Mouse (Mus musculus): ENCODE measurements at regions not wholly inside any gene's neighbourhood (a gene's known extent, or its start where the extent isn't known, plus 50 kb on each side); places are given as distances from the start of the nearest gene placed in this dataset.

DNA sequence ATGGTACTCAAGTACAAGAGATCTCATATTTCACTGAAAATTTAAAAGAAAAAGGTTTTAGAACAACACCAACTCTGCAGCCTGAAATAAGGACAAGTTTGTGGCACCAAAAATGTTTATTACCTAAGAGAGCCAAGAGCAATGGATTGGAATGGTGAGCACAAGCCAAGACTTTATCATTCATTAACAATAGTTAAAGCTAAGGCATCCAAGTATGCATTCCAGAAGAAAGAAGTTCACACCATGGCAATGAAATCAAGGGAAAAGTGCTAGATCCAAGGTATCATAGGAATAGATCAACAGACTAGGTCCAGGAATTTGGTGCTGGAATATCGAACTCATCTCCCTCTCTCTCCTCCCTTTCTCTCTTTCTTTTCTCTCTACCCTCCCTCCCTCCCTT lies 63.8 kb upstream of the P3h2 start:
- 96% methylated on average over 1 of the region's 1 CpGs for WGBS
- no peak overlapping the region for H3K4me3 ChIP-seq (replicated peaks)

DNA sequence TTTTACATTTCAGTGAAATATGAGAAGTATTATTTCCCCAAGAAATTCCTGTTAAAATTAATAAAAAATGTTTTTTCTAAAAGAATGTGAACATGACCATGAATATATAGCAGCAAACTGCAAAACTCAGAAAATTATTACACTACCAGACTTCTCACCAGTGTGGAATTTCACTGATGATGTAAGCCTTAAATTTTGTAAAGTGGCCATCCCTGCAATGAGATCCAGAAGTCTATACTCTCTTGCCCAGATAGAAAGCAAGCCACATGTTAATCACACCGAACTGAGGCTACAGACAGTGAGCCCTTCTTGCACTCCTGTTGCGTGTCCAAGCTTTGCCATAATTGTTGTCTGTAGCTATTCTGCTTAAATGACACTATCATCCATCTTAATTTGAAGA lies 62.6 kb upstream of the P3h2 start:
- H3K4me1 ChIP-seq = peaks cover 4% of the 10 kb centered on the region; the same call in 1 of the 2 replicates
- WGBS = 78% methylated on average over 2 of the region's 2 CpGs
- no peak overlapping the region for H3K4me3 ChIP-seq (replicated peaks)
- H3K4me2 ChIP-seq (replicated peaks) = no peak overlapping the region
- H3K27ac ChIP-seq (replicated peaks) = no peak overlapping the region
- H3K27me3 ChIP-seq = no peaks in the 10 kb centered on the region
- no peaks in the 10 kb centered on the region for H3K36me3 ChIP-seq
- no peak overlapping the region for H3K9ac ChIP-seq
- no peak for ATAC-seq (ENCODE audit: insufficient number of reproducible peaks, low FRiP score, low TSS enrichment, low read depth)
- H3K9me3 ChIP-seq (replicated peaks) = no peaks in the 10 kb centered on the region

More for the DNA sequence above, 63.8 kb upstream of the P3h2 start:
- no peak overlapping the region for H3K9ac ChIP-seq
- ATAC-seq (ENCODE audit: insufficient number of reproducible peaks, low FRiP score, low TSS enrichment, low read depth) = no peak
- peaks cover 4% of the 10 kb centered on the region; the same call in 1 of the 2 replicates for H3K4me1 ChIP-seq
- H3K27ac ChIP-seq (replicated peaks) = no peak overlapping the region
- no peak overlapping the region for H3K4me2 ChIP-seq (replicated peaks)
- H3K36me3 ChIP-seq = no peaks in the 10 kb centered on the region
- H3K27me3 ChIP-seq = no peaks in the 10 kb centered on the region
- no peaks in the 10 kb centered on the region for H3K9me3 ChIP-seq (replicated peaks)

DNA sequence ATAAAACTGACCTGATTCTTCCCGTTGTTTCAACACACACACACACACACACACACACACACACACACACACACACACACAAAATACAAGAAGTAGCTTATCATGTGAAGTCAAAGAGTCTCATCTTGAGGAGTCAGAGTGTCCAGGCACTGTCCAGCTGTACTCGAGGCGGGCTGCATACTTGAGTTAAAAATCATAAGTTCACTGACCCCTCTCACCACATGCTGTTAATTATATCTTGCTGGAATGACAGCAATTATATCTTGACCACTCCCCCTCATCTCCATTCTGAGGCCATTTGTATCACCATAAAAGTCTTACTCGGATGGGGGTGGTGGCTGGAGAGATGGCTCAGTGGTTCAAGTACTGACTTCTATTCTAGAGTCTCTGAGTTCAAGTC lies 58.5 kb upstream of the P3h2 start:
- H3K4me2 ChIP-seq (replicated peaks) = no peak overlapping the region
- no peak overlapping the region for H3K4me3 ChIP-seq (replicated peaks)
- 64% methylated on average over 4 of the region's 4 CpGs for WGBS
- no peak overlapping the region for H3K9ac ChIP-seq
- no peaks in the 10 kb centered on the region for H3K9me3 ChIP-seq (replicated peaks)
- H3K27ac ChIP-seq (replicated peaks) = no peak overlapping the region
- H3K36me3 ChIP-seq = no peaks in the 10 kb centered on the region
- no peaks in the 10 kb centered on the region for H3K27me3 ChIP-seq
- peaks cover 4% of the 10 kb centered on the region; the same call in 1 of the 2 replicates for H3K4me1 ChIP-seq
- no peak for ATAC-seq (ENCODE audit: insufficient number of reproducible peaks, low FRiP score, low TSS enrichment, low read depth)

DNA sequence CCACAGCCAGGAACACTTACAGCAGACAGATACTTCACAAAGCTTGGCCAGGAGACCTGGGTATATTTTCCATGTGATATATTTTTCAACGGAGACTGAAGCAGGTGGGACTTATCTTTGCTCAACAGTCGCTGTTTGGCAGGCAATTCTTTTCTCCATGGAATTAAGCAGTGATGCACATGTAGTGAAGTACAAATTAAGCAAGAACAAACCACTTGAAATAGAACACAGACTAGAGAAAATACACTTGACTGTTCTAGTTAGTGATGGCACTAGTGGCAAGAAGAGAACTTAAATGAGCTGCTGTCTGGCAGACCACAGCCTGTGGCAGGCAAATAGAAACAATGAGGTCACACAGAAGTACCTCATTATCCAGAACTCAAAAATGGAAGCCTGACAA lies 57.8 kb upstream of the P3h2 start:
- H3K4me2 ChIP-seq (replicated peaks) = no peak overlapping the region
- 65% methylated on average over 2 of the region's 2 CpGs for whole genome bisulfite sequencing
- H3K9ac ChIP-seq = no peak overlapping the region
- no peaks in the 10 kb centered on the region for H3K27me3 ChIP-seq
- H3K9me3 ChIP-seq (replicated peaks) = no peaks in the 10 kb centered on the region
- H3K4me1 ChIP-seq = peaks cover 4% of the 10 kb centered on the region; the same call in 1 of the 2 replicates
- H3K4me3 ChIP-seq (replicated peaks) = no peak overlapping the region
- H3K36me3 ChIP-seq = no peaks in the 10 kb centered on the region
- no peak for ATAC-seq (ENCODE audit: insufficient number of reproducible peaks, low FRiP score, low TSS enrichment, low read depth)
- H3K27ac ChIP-seq (replicated peaks) = no peak overlapping the region

DNA sequence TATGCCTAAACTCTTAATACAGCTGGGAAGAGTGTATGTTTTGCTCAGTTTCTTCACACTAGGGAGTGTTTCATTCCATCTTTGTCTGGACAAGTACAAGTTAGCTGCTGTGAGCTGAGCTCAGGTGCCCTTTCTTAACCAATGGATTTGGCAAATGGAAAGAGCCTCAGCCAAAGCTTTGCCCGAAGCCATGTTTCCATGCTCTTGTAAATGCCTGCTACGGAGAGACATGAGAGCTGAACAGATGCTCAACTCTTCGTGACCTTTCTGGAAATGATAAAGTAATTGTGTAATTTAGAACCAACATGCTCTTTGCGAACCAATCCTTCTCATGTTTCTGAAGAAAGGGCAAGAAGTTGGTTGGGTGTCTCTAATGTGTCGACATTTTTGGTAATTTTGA lies 52.0 kb upstream of the P3h2 start:
- no peak for ATAC-seq (ENCODE audit: insufficient number of reproducible peaks, low FRiP score, low TSS enrichment, low read depth)
- Histone ChIP-seq H3K4me3 (replicated peaks) (no peak overlapping the region), H3K27me3 (no peaks in the 10 kb centered on the region), H3K9ac (no peak overlapping the region), H3K9me3 (replicated peaks) (no peaks in the 10 kb centered on the region), H3K27ac (replicated peaks) (no peak overlapping the region), H3K4me2 (replicated peaks) (no peak overlapping the region), H3K36me3 (no peaks in the 10 kb centered on the region), H3K4me1 (no peaks in the 10 kb centered on the region)
- WGBS = 37% methylated on average over 5 of the region's 5 CpGs
